Mouse (Mus musculus) cerebellum, adult 9-11 months (tissue): ENCODE data around the gene Kat6b.

Experiments used
- DNase-seq: peaks from one replicate; pipeline ENCODE4 v3.0.0; 2022

Kat6b gene

GRCm38 (mm10) chr14:21600174-21600566, 118.9 kb downstream of the Kat6b start:
- no peak for DNase-seq

GRCm38 (mm10) chr14:21600628-21601027, 119.4 kb downstream of the Kat6b start:
- DNase-seq, result no peak

GRCm38 (mm10) chr14:21602166-21602565, 120.9 kb downstream of the Kat6b start:
- DNase-seq, result no peak

GRCm38 (mm10) chr14:21602937-21603336, 121.7 kb downstream of the Kat6b start:
- DNase-seq, result no peak

GRCm38 (mm10) chr14:21607686-21608085, 126.5 kb downstream of the Kat6b start:
- no peak for DNase-seq

GRCm38 (mm10) chr14:21608886-21609285, 127.7 kb downstream of the Kat6b start:
- no peak for DNase-seq

- DNase-seq, result peak; percentile 46
Observed at GRCm38 (mm10) chr14:21610224-21610623, 129.0 kb downstream of the Kat6b start.

- DNase-seq, result no peak
Observed at GRCm38 (mm10) chr14:21613031-21613430, 131.8 kb downstream of the Kat6b start.

- DNase-seq, result no peak
Observed at GRCm38 (mm10) chr14:21614103-21614502, 132.9 kb downstream of the Kat6b start.

GRCm38 (mm10) chr14:21615853-21616252, 134.6 kb downstream of the Kat6b start:
- no peak for DNase-seq

- no peak for DNase-seq
Observed at GRCm38 (mm10) chr14:21617221-21617980, 136.2 kb downstream of the Kat6b start.

- DNase-seq, result no peak
Observed at GRCm38 (mm10) chr14:21619951-21620350, 138.7 kb downstream of the Kat6b start.

- no peak for DNase-seq
Observed at GRCm38 (mm10) chr14:21625946-21626345, 144.7 kb downstream of the Kat6b start.

GRCm38 (mm10) chr14:21631665-21632200, 150.5 kb downstream of the Kat6b start:
- DNase-seq, result no peak

- no peak for DNase-seq
Observed at GRCm38 (mm10) chr14:21636548-21636947, 155.3 kb downstream of the Kat6b start.

GRCm38 (mm10) chr14:21640806-21641435, 159.7 kb downstream of the Kat6b start:
- no peak for DNase-seq

- DNase-seq, result no peak
Observed at GRCm38 (mm10) chr14:21653813-21654212, 172.6 kb downstream of the Kat6b start.

- no peak for DNase-seq
Observed at GRCm38 (mm10) chr14:21659155-21659554, 177.9 kb downstream of the Kat6b start.

GRCm38 (mm10) chr14:21659652-21660051, 178.4 kb downstream of the Kat6b start:
- peak; percentile 68 for DNase-seq

- no peak for DNase-seq
Observed at GRCm38 (mm10) chr14:21662465-21663142, 181.4 kb downstream of the Kat6b start.

GRCm38 (mm10) chr14:21669218-21669617, 188.0 kb downstream of the Kat6b start:
- no peak for DNase-seq

- DNase-seq, result no peak
Observed at GRCm38 (mm10) chr14:21669633-21670421, 188.6 kb downstream of the Kat6b start.
